Mouse (Mus musculus) gastrocnemius, postnatal 14 days (tissue): Measurements from ENCODE around the gene Ly86. TPM values are rescaled to one million over a fixed set of nuclear protein-coding genes. Genes with fewer than 3 reads are reported as not detected.

Source experiments
- DNase-seq: peaks from one replicate; pipeline ENCODE4 v3.0.0; 2021; ENCODE audit warnings: mixed read lengths
- intact Hi-C: fragments of 180-260 bp; cut with DNase I; formaldehyde crosslinking; loops from one replicate; pipeline ENCODE4 v1.15.1; 2025; ENCODE audit warnings: low total_unique reads
- total RNA-seq, 2 experiments: library from RNA; stranded (reverse); gene quantifications; 2 replicates each; pipeline ENCODE4 v1.2.3; 2021

The Ly86 gene
- total RNA-seq, 2 experiments from 2014 or later = 1.4 to 1.5 TPM

GRCm38 (mm10) chr13:37425406-37425805 lies 80.4 kb downstream of the Ly86 start:
- no peak for DNase-seq
- intact Hi-C loops = no loop called here

GRCm38 (mm10) chr13:37426578-37427336 lies 81.7 kb downstream of the Ly86 start:
- intact Hi-C loops = no loop called here
- DNase-seq = no peak

GRCm38 (mm10) chr13:37428496-37428895 lies 83.5 kb downstream of the Ly86 start:
- DNase-seq = no peak
- intact Hi-C loops = no loop called here

- DNase-seq = no peak
- intact Hi-C loops = no loop called here
These were observed 84.8 kb downstream of the Ly86 start for GRCm38 (mm10) chr13:37429661-37430271.

- intact Hi-C loops = no loop called here
- DNase-seq = no peak
These were observed 86.7 kb downstream of the Ly86 start for GRCm38 (mm10) chr13:37431707-37432106.

GRCm38 (mm10) chr13:37432653-37433052 lies 87.6 kb downstream of the Ly86 start:
- intact Hi-C loops = no loop called here
- DNase-seq = no peak

GRCm38 (mm10) chr13:37433142-37433541 lies 88.1 kb downstream of the Ly86 start:
- intact Hi-C loops = no loop called here

GRCm38 (mm10) chr13:37433730-37434129 lies 88.7 kb downstream of the Ly86 start:
- intact Hi-C loops = no loop called here
- no peak for DNase-seq

More at GRCm38 (mm10) chr13:37433142-37433541, 88.1 kb downstream of the Ly86 start:
- no peak for DNase-seq

- intact Hi-C loops = no loop called here
- DNase-seq = peak; percentile 45
These were observed 89.2 kb downstream of the Ly86 start for GRCm38 (mm10) chr13:37434137-37434772.

GRCm38 (mm10) chr13:37434841-37435240 lies 89.8 kb downstream of the Ly86 start:
- intact Hi-C loops = no loop called here
- no peak for DNase-seq

GRCm38 (mm10) chr13:37436267-37437013 lies 91.4 kb downstream of the Ly86 start:
- DNase-seq = no peak
- intact Hi-C loops = no loop called here

- DNase-seq = no peak
- intact Hi-C loops = no loop called here
These were observed 93.8 kb downstream of the Ly86 start for GRCm38 (mm10) chr13:37438788-37439187.

GRCm38 (mm10) chr13:37439477-37439876 lies 94.5 kb downstream of the Ly86 start:
- intact Hi-C loops = no loop called here
- DNase-seq = no peak

- intact Hi-C loops = no loop called here
- DNase-seq = no peak
These were observed 94.9 kb downstream of the Ly86 start for GRCm38 (mm10) chr13:37439941-37440340.

- no peak for DNase-seq
- intact Hi-C loops = no loop called here
These were observed 95.7 kb downstream of the Ly86 start for GRCm38 (mm10) chr13:37440593-37441307.

- no peak for DNase-seq
- intact Hi-C loops = no loop called here
These were observed 97.0 kb downstream of the Ly86 start for GRCm38 (mm10) chr13:37442058-37442457.

GRCm38 (mm10) chr13:37442531-37442930 lies 97.5 kb downstream of the Ly86 start:
- intact Hi-C loops = no loop called here
- no peak for DNase-seq

- DNase-seq = no peak
- intact Hi-C loops = no loop called here
These were observed 101.8 kb downstream of the Ly86 start for GRCm38 (mm10) chr13:37446699-37447258.

- DNase-seq = no peak
- intact Hi-C loops = loop anchor here (10.0 kb wide), 1 partner anchor 494 kb away; no protein-coding TSS in a partner anchor
These were observed 106.0 kb downstream of the Ly86 start for GRCm38 (mm10) chr13:37451021-37451420.
